Mouse (Mus musculus) ES-CJ7 (cell line): ENCODE data around the gene Olfr67.
"Not testable (repeated sequence)": the region's sequence is repeated elsewhere in the genome, so short reads cannot be mapped to it uniquely, and the experiment has no call there.

Experiments
- DNase-seq: peaks from one replicate; pipeline ENCODE4 v3.0.0; 2011; ENCODE audit warnings: low read depth, low spot score

Gene Olfr67

GRCm38 (mm10) chr7:103791721-103792120 lies at the start of gene Olfr67:
Gene Olfr67, minus strand, starts transcription at chr7:103791821.
- no peak for DNase-seq

- DNase-seq = no peak
These were observed 48.6 kb upstream of the Olfr67 start, which contains the start of gene Hbb-bh2 for GRCm38 (mm10) chr7:103840268-103840667. Gene Hbb-bh2, minus strand, starts transcription at chr7:103840520.

- DNase-seq = no peak
These were observed 36.2 kb upstream of the Olfr67 start, which contains the start of gene Hbb-bs for GRCm38 (mm10) chr7:103827808-103828207. Gene Hbb-bs, minus strand, starts transcription at chr7:103828096.

- not testable (repeated sequence) for DNase-seq
These were observed 35.5 kb upstream of the Olfr67 start for GRCm38 (mm10) chr7:103827139-103827538.

- no peak for DNase-seq
These were observed 34.8 kb upstream of the Olfr67 start for GRCm38 (mm10) chr7:103826255-103826887.

GRCm38 (mm10) chr7:103825536-103826254 lies 34.1 kb upstream of the Olfr67 start:
- no peak for DNase-seq

GRCm38 (mm10) chr7:103824597-103824996 lies 33.0 kb upstream of the Olfr67 start:
- DNase-seq = no peak

GRCm38 (mm10) chr7:103815085-103815484 lies 23.5 kb upstream of the Olfr67 start:
- DNase-seq = not testable (repeated sequence)

- no peak for DNase-seq
These were observed 22.1 kb upstream of the Olfr67 start, which contains the start of gene Hbb-bt for GRCm38 (mm10) chr7:103813766-103814165. Gene Hbb-bt, minus strand, starts transcription at chr7:103813996.

GRCm38 (mm10) chr7:103813152-103813551 lies 21.5 kb upstream of the Olfr67 start:
- not testable (repeated sequence) for DNase-seq

- no peak for DNase-seq
These were observed 20.6 kb upstream of the Olfr67 start for GRCm38 (mm10) chr7:103812174-103812573.

GRCm38 (mm10) chr7:103811223-103811845 lies 19.7 kb upstream of the Olfr67 start:
- DNase-seq = no peak

- no peak for DNase-seq
These were observed 19.1 kb upstream of the Olfr67 start for GRCm38 (mm10) chr7:103810746-103811145.

GRCm38 (mm10) chr7:103810296-103810695 lies 18.7 kb upstream of the Olfr67 start:
- no peak for DNase-seq

GRCm38 (mm10) chr7:103809801-103810155 lies 18.2 kb upstream of the Olfr67 start:
- DNase-seq = no peak

GRCm38 (mm10) chr7:103808971-103809800 lies 17.6 kb upstream of the Olfr67 start:
- DNase-seq = no peak

- DNase-seq = not testable (repeated sequence)
These were observed 16.5 kb upstream of the Olfr67 start for GRCm38 (mm10) chr7:103808120-103808519.

- DNase-seq = peak; percentile 41
These were observed 15.2 kb upstream of the Olfr67 start for GRCm38 (mm10) chr7:103806856-103807255.

- DNase-seq = peak; percentile 2
These were observed 1.2 kb upstream of the Olfr67 start for GRCm38 (mm10) chr7:103792669-103793388.

- DNase-seq = no peak
These were observed 12.0 kb downstream of the Olfr67 start, which contains the start of gene Olfr68 for GRCm38 (mm10) chr7:103779598-103779997. Gene Olfr68, minus strand, starts transcription at chr7:103779698.

- not testable (repeated sequence) for DNase-seq
These were observed 14.0 kb downstream of the Olfr67 start for GRCm38 (mm10) chr7:103777652-103778051.
